Mouse (Mus musculus) ES-Bruce4 (cell line): ENCODE measurements around the gene Kif16b.

ENCODE experiments used
- CTCF ChIP-seq: IDR thresholded peaks from one replicate; pipeline ENCODE4 v1.8.1; 2011; ENCODE audit warnings: low read depth, low read length
- EP300 ChIP-seq: IDR thresholded peaks from 2 replicates; pipeline ENCODE4 v1.6.1; 2011; ENCODE audit warnings: low read depth, low read length; ENCODE audit not compliant: insufficient read depth

DNA sequence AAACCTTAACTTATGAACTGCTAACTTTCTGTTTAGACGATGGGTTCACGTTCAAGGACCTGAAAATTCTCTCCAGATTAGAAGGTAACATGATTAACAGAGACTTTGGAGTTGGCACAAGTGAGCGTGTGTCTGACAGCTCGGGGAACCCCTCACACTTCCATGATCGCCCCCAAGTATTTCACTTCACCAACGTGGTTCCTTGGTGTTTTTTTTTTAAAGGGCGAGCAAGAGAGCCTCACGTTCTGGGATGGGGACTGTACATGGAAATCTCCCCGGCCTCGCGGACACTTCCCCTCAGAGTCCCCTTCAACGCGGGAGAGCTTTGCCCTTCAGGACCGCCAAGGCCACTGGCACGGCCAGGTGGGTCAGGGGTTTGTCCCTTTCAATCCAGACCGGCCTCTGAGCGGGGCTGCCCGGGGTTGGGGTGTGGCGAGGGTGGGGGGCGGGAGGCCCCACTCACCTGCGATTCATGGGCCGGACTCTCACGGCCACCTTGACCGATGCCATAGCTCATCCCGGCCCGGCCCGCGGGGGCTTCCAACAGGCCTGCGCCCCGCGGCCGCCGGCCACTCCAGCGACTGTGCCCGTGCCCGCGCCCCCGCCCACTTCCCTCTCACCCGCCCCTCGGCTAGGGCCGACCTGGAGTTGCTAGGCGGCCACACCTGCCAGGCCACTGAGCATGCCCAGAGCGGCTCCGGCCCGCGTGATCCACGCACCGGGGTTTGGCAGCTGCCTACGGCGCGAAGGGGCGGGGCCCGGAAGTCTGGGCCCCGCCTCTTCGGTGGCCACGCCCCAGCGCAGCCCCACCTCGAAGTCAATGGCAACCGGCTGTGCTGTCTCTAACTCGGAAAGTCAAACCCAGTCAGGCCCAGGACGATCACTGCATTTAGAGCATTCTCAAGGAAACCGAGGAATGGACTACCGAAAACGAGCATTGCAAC is at the start of gene Kif16b:
- TF ChIP-seq EP300 (no peak), CTCF (no peak)
